Mouse (Mus musculus) forebrain, embryonic 16.5 days (tissue): ENCODE measurements at regions not wholly inside any gene's neighbourhood (a gene's known extent, or its start where the extent isn't known, plus 50 kb on each side); places are given as distances from the start of the nearest gene placed in this dataset.

ENCODE experiments used
- ATAC-seq: fragments of 200-750 bp; cut with Nextera tagmentation; 2 replicates; pipeline ENCODE4 v1.8.0; 2017; ENCODE audit warnings: mild to moderate bottlenecking, moderate library complexity
- H3K27ac ChIP-seq: fragments of 300-500 bp; sonication (generic); 2 replicates; pipeline ENCODE4 v1.5.1; 2014; ENCODE audit warnings: low read length, control low read depth
- H3K27me3 ChIP-seq: fragments of 300-500 bp; sonication (generic); replicated peaks from 2 replicates; pipeline ENCODE4 v1.6.1; 2014; ENCODE audit warnings: low read length; ENCODE audit not compliant: control insufficient read depth, insufficient read depth
- H3K36me3 ChIP-seq: fragments of 300-500 bp; sonication (generic); 2 replicates; pipeline ENCODE4 v1.6.1; 2014; ENCODE audit not compliant: control insufficient read depth, insufficient read depth
- H3K4me1 ChIP-seq: fragments of 300-500 bp; sonication (generic); replicated peaks from 2 replicates; pipeline ENCODE4 v1.6.1; 2014; ENCODE audit warnings: low read length; ENCODE audit not compliant: control insufficient read depth, insufficient read depth
- H3K4me2 ChIP-seq: fragments of 300-500 bp; sonication (generic); 2 replicates; pipeline ENCODE4 v1.6.1; 2014; ENCODE audit warnings: mild to moderate bottlenecking, low read length, control low read depth
- H3K4me3 ChIP-seq: fragments of 300-500 bp; sonication (generic); replicated peaks from 2 replicates; pipeline ENCODE4 v1.5.1; 2014; ENCODE audit warnings: mild to moderate bottlenecking, low read length, control low read depth
- H3K9ac ChIP-seq: fragments of 300-500 bp; sonication (generic); replicated peaks from 2 replicates; pipeline ENCODE4 v1.6.1; 2014; ENCODE audit warnings: low read depth, low read length, control low read depth
- H3K9me3 ChIP-seq: fragments of 300-500 bp; sonication (generic); 2 replicates; pipeline ENCODE4 v1.6.1; 2016; ENCODE audit warnings: low read length; ENCODE audit not compliant: control insufficient read depth
- WGBS: fragments of 180-500 bp; shearing (Covaris S2); extraction: QIAGEN DNeasy Blood & Tissue Kit; methylation state at CpG from one replicate; pipeline ENCODE4 v1.1.7; 2014; 5-methylcytosine and 5-hydroxymethylcytosine counted together

DNA sequence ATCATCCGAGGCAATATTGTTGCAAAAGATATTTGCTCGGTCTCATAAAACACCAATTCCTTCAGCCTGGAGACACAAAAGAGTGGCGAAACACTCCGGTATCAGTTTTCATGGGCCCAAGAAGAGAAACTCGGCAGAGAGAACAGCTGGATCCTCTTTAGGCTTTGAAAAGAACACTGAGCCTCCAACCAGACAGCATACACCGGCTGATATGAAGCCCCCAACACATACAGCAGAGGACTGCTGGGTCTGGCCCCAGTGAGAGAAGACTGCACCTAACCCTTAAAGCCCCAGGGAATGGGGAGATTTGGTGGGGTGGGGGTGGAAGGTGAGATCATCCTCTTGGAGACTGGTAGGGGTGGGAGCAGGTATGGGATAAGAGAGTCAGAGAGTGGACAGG is 147.9 kb downstream of the Rchy1 start:
- Histone ChIP-seq H3K4me1 (peaks cover 9% of the 10 kb centered on the region), H3K36me3 (no peaks in the 10 kb centered on the region), H3K9ac (no peak overlapping the region), H3K4me3 (no peak overlapping the region), H3K9me3 (no peaks in the 10 kb centered on the region), H3K27ac (no peak overlapping the region), H3K27me3 (no peaks in the 10 kb centered on the region), H3K4me2 (no peak overlapping the region)
- ATAC-seq: no peak
- WGBS: 80% methylated on average over 6 of the region's 6 CpGs

DNA sequence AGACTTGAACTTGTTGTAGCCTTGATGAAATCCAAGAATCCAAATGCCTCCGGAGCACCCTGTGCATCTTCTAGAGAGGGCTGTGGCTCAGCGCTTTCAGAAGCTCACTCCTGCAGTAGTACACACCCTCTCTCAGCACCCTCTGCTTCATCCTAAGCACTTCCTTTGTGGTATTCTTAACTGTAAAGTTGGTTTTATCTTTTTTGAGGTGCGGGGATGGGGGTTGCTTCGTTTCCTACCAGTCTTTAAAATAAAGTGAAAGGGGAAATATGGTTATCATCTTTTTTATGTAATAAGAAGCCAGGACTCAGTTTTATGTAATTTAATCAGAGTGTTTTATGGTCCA is 148.5 kb downstream of the Rchy1 start:
- H3K27ac ChIP-seq: no peak overlapping the region
- H3K4me2 ChIP-seq: no peak overlapping the region
- H3K36me3 ChIP-seq: no peaks in the 10 kb centered on the region
- no peak overlapping the region for H3K9ac ChIP-seq
- no peak for ATAC-seq
- 87% methylated on average over 4 of the region's 4 CpGs for WGBS
- no peak overlapping the region for H3K4me3 ChIP-seq
- peaks cover 9% of the 10 kb centered on the region for H3K4me1 ChIP-seq
- no peaks in the 10 kb centered on the region for H3K27me3 ChIP-seq
- H3K9me3 ChIP-seq: no peaks in the 10 kb centered on the region

DNA sequence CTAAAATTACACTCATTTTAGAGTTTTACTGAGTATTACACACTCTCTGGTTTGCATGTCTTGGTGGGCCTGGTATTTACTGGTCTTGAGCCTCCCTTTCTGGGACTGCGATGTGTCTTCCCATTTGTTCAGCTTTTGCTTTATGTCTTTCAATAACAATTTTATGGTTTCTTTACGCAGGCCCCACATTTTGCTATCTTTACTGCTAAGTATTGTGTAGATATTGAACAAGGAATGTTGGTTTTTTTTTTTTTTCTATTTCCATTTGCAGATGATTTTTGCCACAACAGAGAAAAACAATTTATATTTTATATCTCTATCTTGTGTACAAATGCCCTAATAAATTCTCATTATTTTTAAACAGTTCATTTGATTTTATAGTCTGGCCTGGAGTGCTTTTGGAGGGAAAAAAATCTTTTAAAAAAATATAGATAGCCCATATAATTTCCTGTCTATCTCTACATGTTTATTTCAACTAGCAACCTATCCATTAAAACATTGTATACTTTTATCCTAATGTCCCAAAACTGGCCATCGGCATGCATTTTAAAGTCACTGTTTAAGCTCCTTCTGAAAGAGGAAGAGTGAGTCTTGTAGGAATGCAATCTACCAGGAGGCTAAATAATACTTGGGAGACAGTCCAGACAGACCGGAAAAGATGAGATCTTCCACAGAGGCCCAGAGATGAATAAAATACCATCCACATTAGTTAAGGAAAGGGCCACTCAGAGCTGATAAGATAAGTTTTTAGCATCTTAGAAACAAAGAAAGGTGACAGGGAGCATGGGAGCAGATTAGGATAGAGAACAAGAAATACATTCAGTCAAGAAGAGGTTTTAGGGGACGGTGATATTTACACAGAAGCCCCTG is 149.1 kb downstream of the Rchy1 start:
- H3K36me3 ChIP-seq: no peaks in the 10 kb centered on the region
- no peak overlapping the region for H3K4me2 ChIP-seq
- H3K9ac ChIP-seq: no peak overlapping the region
- 95% methylated on average over 5 of the region's 5 CpGs for WGBS
- no peak for ATAC-seq
- H3K27ac ChIP-seq: no peak overlapping the region
- peaks cover 6% of the 10 kb centered on the region for H3K4me1 ChIP-seq
- H3K9me3 ChIP-seq: no peaks in the 10 kb centered on the region
- no peaks in the 10 kb centered on the region for H3K27me3 ChIP-seq
- H3K4me3 ChIP-seq: no peak overlapping the region

DNA sequence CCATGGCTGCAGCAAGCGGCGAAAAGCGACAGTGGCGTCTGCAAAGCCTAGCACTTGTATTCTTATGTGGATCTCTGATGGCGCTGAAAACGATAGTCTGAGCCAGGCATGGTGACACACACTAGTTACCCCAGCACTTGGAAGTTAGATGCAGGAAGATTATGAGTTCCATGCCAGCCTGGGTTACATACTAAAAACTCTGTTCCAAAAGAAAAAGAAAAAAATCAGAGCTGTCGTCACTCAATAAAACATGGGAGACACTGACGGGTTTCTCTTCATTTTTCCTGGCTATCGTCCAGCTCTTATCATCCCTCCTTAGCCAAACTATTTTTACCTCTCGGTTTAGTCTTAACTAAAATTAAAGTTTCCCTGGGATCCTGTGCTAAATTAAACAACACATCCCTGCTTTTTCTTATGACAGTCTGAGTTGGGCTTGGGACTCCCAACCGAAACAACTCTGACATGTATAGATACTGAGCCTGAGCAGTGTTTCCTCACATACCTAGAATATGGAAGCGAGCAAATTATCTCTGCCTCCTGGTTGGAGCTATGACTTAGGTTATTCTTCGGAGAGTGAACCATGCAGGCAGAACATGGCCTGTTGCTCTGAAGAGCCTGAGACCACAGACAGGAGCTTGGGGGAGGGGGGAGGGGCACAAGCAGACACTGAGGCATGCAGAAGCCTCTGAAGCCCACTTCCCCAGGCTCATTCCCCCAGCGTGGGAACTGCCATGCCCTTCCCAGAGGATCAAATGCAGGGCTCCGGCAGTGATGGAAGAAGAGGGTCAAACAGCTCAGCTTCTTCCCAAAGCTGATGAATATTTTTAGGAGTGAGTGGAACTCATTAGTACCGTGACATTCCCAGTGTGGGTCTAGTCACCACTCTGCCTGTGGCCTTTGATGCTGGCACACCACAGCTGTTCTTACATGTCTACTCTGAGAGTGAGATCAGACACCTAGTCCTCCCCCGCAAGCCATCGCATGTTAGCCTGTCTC is 155.5 kb downstream of the Rchy1 start:
- Histone ChIP-seq H3K27me3 (no peaks in the 10 kb centered on the region), H3K36me3 (no peaks in the 10 kb centered on the region), H3K4me3 (no peak overlapping the region), H3K4me1 (0 out of 2 replicates have a peak, but pooled peaks cover 2% of the 10 kb centered on the region), H3K9me3 (no peaks in the 10 kb centered on the region), H3K27ac (no peak overlapping the region), H3K9ac (no peak overlapping the region), H3K4me2 (no peak overlapping the region)
- 70% methylated on average over 18 of the region's 18 CpGs for WGBS
- peak; percentile 65 for ATAC-seq

DNA sequence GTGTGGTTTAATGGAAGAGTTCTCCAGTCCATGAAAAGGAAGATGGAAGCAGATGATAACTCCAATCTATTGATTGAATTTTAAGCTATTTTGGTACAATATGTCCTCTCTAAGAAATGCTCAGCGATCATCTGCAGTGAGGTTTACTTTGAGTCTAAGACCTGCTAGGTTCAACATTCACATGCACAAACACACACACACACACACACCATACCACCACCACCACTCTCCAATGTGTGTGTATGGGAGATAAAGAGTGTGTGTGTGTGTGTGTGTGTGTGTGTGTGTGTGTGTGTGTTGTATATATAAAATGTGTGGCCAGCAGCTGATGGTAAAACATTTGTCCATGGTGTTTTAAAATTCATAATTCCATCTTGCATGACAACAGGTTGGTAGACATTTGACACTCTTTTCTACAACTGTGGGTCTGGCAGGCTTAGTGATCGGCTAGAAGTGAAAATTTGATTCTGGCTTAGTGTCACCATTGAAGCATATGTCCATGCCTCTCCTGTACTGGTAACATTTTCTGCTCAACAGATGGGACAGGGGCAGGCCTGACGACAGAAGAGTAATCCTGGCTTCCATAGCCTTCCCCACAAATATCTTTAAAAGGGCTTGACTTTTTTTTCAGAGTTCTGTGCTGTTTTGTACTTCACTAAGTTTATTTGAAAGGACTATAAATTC is 161.4 kb downstream of the Rchy1 start:
- no peaks in the 10 kb centered on the region for H3K27me3 ChIP-seq
- no peaks in the 10 kb centered on the region for H3K4me1 ChIP-seq
- H3K36me3 ChIP-seq: no peaks in the 10 kb centered on the region
- peak; percentile 77 for ATAC-seq
- no peak overlapping the region for H3K4me2 ChIP-seq
- no peak overlapping the region for H3K27ac ChIP-seq
- H3K9ac ChIP-seq: no peak overlapping the region
- 68% methylated on average over 3 of the region's 3 CpGs for WGBS
- no peaks in the 10 kb centered on the region for H3K9me3 ChIP-seq
- H3K4me3 ChIP-seq: no peak overlapping the region

DNA sequence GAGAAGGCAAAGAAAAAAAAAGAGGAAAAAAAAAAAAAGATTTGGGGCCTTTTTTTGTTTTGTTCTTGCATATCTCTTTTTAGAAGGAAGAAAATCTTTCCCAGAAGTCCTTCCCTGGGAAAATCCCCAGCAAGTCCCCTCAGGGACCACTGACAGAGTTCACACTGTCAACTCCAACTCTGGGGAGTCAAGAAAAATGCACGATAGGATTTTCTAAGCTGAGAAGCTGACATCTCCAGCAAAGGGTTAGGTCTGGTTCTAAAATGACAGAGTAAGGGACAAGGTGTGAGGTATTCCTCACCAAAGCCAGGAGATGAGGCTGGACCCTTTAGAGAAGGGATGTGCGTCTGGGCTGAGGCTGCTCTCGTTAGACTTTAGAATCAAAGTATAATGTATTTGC is 165.5 kb downstream of the Rchy1 start:
- H3K4me1 ChIP-seq: no peaks in the 10 kb centered on the region
- no peaks in the 10 kb centered on the region for H3K9me3 ChIP-seq
- no peak for ATAC-seq
- no peak overlapping the region for H3K4me2 ChIP-seq
- H3K27me3 ChIP-seq: no peaks in the 10 kb centered on the region
- H3K4me3 ChIP-seq: no peak overlapping the region
- no peak overlapping the region for H3K9ac ChIP-seq
- no peak overlapping the region for H3K27ac ChIP-seq
- WGBS: 89% methylated on average over 3 of the region's 3 CpGs
- no peaks in the 10 kb centered on the region for H3K36me3 ChIP-seq

DNA sequence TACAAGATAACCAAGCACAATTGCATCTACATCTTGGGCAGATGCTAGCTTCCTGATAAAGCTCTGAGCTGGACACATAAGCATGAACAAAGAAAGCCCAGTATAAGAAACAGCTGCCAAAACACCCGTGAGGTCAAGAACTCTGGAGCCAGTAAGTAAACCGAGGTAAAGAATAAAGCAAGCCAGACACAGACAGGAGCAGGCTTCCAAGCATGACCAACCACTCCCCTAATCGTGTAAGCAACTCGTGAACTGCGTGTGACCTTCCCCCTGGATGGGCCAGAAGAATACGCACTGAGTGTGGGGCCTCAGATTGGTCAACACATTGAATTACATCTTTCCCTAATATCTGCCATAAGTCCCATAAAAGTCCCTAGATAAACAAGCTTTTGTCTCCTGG is 170.1 kb downstream of the Rchy1 start:
- H3K4me3 ChIP-seq: no peak overlapping the region
- no peak overlapping the region for H3K9ac ChIP-seq
- H3K4me2 ChIP-seq: no peak overlapping the region
- 84% methylated on average over 6 of the region's 6 CpGs for WGBS
- no peaks in the 10 kb centered on the region for H3K27me3 ChIP-seq
- H3K36me3 ChIP-seq: no peaks in the 10 kb centered on the region
- no peaks in the 10 kb centered on the region for H3K9me3 ChIP-seq
- ATAC-seq: no peak
- H3K4me1 ChIP-seq: no peaks in the 10 kb centered on the region
- H3K27ac ChIP-seq: no peak overlapping the region

DNA sequence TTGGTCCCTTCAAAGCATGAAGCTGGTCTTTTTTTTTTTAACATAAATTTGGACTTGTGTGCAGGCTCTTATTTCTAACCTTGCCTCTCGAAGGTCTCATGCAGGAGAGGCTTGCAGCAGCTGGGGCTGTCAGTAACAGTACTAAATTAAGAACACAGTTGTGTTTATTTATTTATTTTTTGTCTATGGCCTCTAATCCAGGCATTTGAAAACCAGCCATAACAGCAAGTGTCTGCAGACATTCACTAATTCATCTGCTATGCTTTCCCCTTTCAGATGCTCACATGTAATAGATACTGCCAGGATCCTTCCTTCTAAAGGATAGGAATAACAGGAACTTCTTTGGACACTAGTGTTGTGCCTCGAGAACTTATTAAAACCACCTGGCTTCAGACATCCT is 172.5 kb downstream of the Rchy1 start:
- Histone ChIP-seq H3K4me2 (no peak overlapping the region), H3K36me3 (no peaks in the 10 kb centered on the region), H3K27ac (no peak overlapping the region), H3K9ac (no peak overlapping the region), H3K9me3 (no peaks in the 10 kb centered on the region), H3K27me3 (no peaks in the 10 kb centered on the region), H3K4me1 (no peaks in the 10 kb centered on the region), H3K4me3 (no peak overlapping the region)
- ATAC-seq: no peak
- 45% methylated on average over 2 of the region's 2 CpGs for WGBS

DNA sequence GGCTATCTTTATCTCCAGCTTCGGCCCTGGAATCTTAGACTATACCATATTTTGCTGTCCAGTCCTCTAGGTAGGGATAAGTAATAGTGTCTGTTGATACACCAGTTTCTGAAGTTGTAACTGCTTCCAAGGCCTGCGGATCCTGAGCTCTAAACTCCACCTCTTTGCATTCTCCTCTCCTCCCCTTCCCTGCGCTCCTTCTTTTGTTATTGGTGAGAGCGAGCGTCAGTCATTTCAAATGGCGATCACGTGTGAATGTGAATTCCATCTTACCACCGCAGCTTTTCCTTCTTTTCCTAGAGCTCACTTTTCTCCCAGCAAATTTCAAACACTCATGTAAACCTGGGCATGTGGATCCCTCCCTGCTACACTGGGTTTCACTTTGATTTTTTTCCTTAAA is 178.9 kb downstream of the Rchy1 start:
- H3K9ac ChIP-seq: no peak overlapping the region
- no peak overlapping the region for H3K27ac ChIP-seq
- H3K4me2 ChIP-seq: no peak overlapping the region
- no peak overlapping the region for H3K4me3 ChIP-seq
- H3K36me3 ChIP-seq: no peaks in the 10 kb centered on the region
- no peaks in the 10 kb centered on the region for H3K27me3 ChIP-seq
- ATAC-seq: no peak
- WGBS: 86% methylated on average over 8 of the region's 8 CpGs
- no peaks in the 10 kb centered on the region for H3K4me1 ChIP-seq
- no peaks in the 10 kb centered on the region for H3K9me3 ChIP-seq
